Mouse (Mus musculus) small intestine, adult 2 months (tissue): ENCODE results near the gene Tubb2a.

Source experiments
- CTCF ChIP-seq: fragments of 200-500 bp; IDR thresholded peaks from 2 replicates; pipeline ENCODE4 v1.5.1; 2012; ENCODE audit warnings: low read depth, mild to moderate bottlenecking, control low read depth, inconsistent platforms, low read length, moderate library complexity, mixed read lengths; ENCODE audit not compliant: insufficient replicate concordance, insufficient read length; ENCODE audit errors: extremely low read depth
- POLR2A ChIP-seq: fragments of 200-500 bp; IDR thresholded peaks from 2 replicates; pipeline ENCODE4 v1.6.1; 2012; ENCODE audit warnings: low read depth, mild to moderate bottlenecking, control low read depth, inconsistent platforms, low read length, moderate library complexity

DNA sequence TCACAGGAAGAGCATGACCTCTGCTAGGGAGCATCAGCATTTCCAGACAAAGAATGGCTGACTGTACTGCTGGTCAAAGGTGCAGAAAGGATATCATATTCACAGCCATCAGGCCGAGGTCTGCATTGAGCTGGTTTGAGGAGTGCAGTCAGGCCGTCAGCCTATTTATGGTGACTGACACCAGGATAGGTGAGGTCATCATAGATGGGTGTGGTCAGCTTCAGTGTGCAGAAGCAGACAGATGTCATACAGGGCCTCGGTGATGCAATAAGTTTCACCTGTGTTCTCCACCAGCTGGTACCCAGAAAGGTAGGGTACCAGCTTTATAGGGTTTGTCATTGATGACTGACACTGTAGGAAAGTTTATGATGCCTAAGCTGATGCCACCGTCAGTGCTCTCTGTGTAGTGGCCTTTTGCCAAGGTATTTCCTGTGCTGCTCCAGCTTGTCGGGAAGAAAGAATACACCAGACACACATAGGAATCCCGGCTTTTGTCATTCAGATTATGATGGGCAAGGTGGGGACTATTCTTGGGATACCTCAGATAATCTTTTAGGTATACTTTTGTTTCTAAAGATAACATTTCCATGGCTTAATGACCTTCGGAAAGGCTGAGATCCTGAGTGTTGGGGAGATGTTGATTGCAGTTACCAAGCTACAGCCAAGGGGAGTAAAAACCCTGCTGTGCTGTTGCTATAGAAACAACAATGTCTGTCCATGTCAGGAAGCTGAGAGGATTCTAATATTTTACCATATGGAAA lies 9.4 kb upstream of the Tubb2a start:
- TF ChIP-seq CTCF (no peak), POLR2A (no peak)
